Mouse (Mus musculus): ENCODE measurements around the gene Zfp36. TPM values are rescaled to one million over a fixed set of nuclear protein-coding genes. Genes with fewer than 3 reads are reported as not detected.
A peak's percentile ranks its signal among the peaks of the same experiment; 100 is the strongest.

Gene Zfp36
- total and polyA plus RNA-seq, 2 experiments from 2014 or later = 13.6 to 19.2 TPM

GRCm38 (mm10) chr7:28367663-28368275, 12.3 kb downstream of the Zfp36 start:
- no peak for TF ChIP-seq CTCF (IDR thresholded peaks at IDR 0.05; ENCODE audit: low read depth)
- no peak for TF ChIP-seq EP300 (IDR thresholded peaks at IDR 0.05; ENCODE audit: low read depth)
- H3K27ac ChIP-seq (ENCODE audit: low read depth) = no peak overlapping the region
- DNase-seq (ENCODE audit: low spot score) (no peak), ATAC-seq (ENCODE audit: insufficient read depth, low read depth) (no peak)
- H3K4me2 ChIP-seq (ENCODE audit: low read depth, low read length) = no peak overlapping the region
- 0 out of 2 replicates have a peak overlapping the region, but pooled peaks have one; percentile 8 for H3K9ac ChIP-seq (replicated peaks; ENCODE audit: low read depth, low read length)
- no peaks in the 10 kb centered on the region for H3K27me3 ChIP-seq (ENCODE audit: control insufficient read depth, insufficient read depth, low read length)
- no peak overlapping the region for H3K4me3 ChIP-seq (ENCODE audit: low read depth, low read length)
- H3K9me3 ChIP-seq (replicated peaks; ENCODE audit: control insufficient read depth, low read length) = no peaks in the 10 kb centered on the region
- H3K4me1 ChIP-seq (ENCODE audit: control insufficient read depth, insufficient read depth) = peaks cover 12% of the 10 kb centered on the region; the same call in 1 of the 2 replicates
- 86% methylated on average over 16 of the region's 16 CpGs for WGBS
- H3K36me3 ChIP-seq (replicated peaks; ENCODE audit: control insufficient read depth, insufficient read depth, low read length) = peaks cover 66% of the 10 kb centered on the region

- Histone ChIP-seq H3K27ac (ENCODE audit: low read depth) (no peak overlapping the region), H3K27me3 (ENCODE audit: control insufficient read depth, insufficient read depth, low read length) (no peaks in the 10 kb centered on the region), H3K36me3 (replicated peaks; ENCODE audit: control insufficient read depth, insufficient read depth, low read length) (peaks cover 78% of the 10 kb centered on the region), H3K4me3 (ENCODE audit: low read depth, low read length) (no peak overlapping the region), H3K9me3 (replicated peaks; ENCODE audit: control insufficient read depth, low read length) (no peaks in the 10 kb centered on the region), H3K9ac (replicated peaks; ENCODE audit: low read depth, low read length) (no peak overlapping the region), H3K4me2 (ENCODE audit: low read depth, low read length) (no peak overlapping the region), H3K4me1 (ENCODE audit: control insufficient read depth, insufficient read depth) (peaks cover 5% of the 10 kb centered on the region)
- DNase-seq (ENCODE audit: low spot score) (no peak), ATAC-seq (ENCODE audit: insufficient read depth, low read depth) (no peak)
- 43% methylated on average over 16 of the region's 16 CpGs for WGBS
- TF ChIP-seq CTCF (IDR thresholded peaks at IDR 0.05; ENCODE audit: low read depth) (no peak), EP300 (IDR thresholded peaks at IDR 0.05; ENCODE audit: low read depth) (no peak)
Measured at GRCm38 (mm10) chr7:28362441-28363060, 17.5 kb downstream of the Zfp36 start.

GRCm38 (mm10) chr7:28361647-28362341, 18.3 kb downstream of the Zfp36 start:
- H3K4me2 ChIP-seq (ENCODE audit: low read depth, low read length) = no peak overlapping the region
- no peak for DNase-seq (ENCODE audit: low spot score)
- H3K9ac ChIP-seq (replicated peaks; ENCODE audit: low read depth, low read length) = no peak overlapping the region
- H3K27me3 ChIP-seq (ENCODE audit: control insufficient read depth, insufficient read depth, low read length) = no peaks in the 10 kb centered on the region
- ATAC-seq (ENCODE audit: insufficient read depth, low read depth) = no peak
- TF ChIP-seq EP300 (IDR thresholded peaks at IDR 0.05; ENCODE audit: low read depth) (no peak), CTCF (IDR thresholded peaks at IDR 0.05; ENCODE audit: low read depth) (no peak)
- H3K9me3 ChIP-seq (replicated peaks; ENCODE audit: control insufficient read depth, low read length) = no peaks in the 10 kb centered on the region
- H3K36me3 ChIP-seq (replicated peaks; ENCODE audit: control insufficient read depth, insufficient read depth, low read length) = peaks cover 70% of the 10 kb centered on the region
- no peak overlapping the region for H3K4me3 ChIP-seq (ENCODE audit: low read depth, low read length)
- peaks cover 12% of the 10 kb centered on the region for H3K4me1 ChIP-seq (ENCODE audit: control insufficient read depth, insufficient read depth)
- no peak overlapping the region for H3K27ac ChIP-seq (ENCODE audit: low read depth)
- WGBS = 86% methylated on average over 20 of the region's 20 CpGs

GRCm38 (mm10) chr7:28360291-28360690, 19.8 kb downstream of the Zfp36 start:
- Histone ChIP-seq H3K27me3 (ENCODE audit: control insufficient read depth, insufficient read depth, low read length) (no peaks in the 10 kb centered on the region), H3K36me3 (replicated peaks; ENCODE audit: control insufficient read depth, insufficient read depth, low read length) (peaks cover 56% of the 10 kb centered on the region), H3K9ac (replicated peaks; ENCODE audit: low read depth, low read length) (no peak overlapping the region), H3K9me3 (replicated peaks; ENCODE audit: control insufficient read depth, low read length) (no peaks in the 10 kb centered on the region), H3K27ac (ENCODE audit: low read depth) (no peak overlapping the region), H3K4me3 (ENCODE audit: low read depth, low read length) (no peak overlapping the region), H3K4me2 (ENCODE audit: low read depth, low read length) (no peak overlapping the region), H3K4me1 (ENCODE audit: control insufficient read depth, insufficient read depth) (peaks cover 13% of the 10 kb centered on the region)
- no peak for TF ChIP-seq EP300 (IDR thresholded peaks at IDR 0.05; ENCODE audit: low read depth)
- TF ChIP-seq CTCF (IDR thresholded peaks at IDR 0.05; ENCODE audit: low read depth) = no peak
- 75% methylated on average over 6 of the region's 6 CpGs for WGBS
- DNase-seq (ENCODE audit: low spot score) = no peak
- ATAC-seq (ENCODE audit: insufficient read depth, low read depth) = no peak

GRCm38 (mm10) chr7:28359854-28360253, 20.2 kb downstream of the Zfp36 start:
- no peak for DNase-seq (ENCODE audit: low spot score)
- WGBS = 71% methylated on average over 10 of the region's 10 CpGs
- TF ChIP-seq EP300 (IDR thresholded peaks at IDR 0.05; ENCODE audit: low read depth) = no peak
- no peak for TF ChIP-seq CTCF (IDR thresholded peaks at IDR 0.05; ENCODE audit: low read depth)
- H3K27ac ChIP-seq (ENCODE audit: low read depth) = no peak overlapping the region
- peaks cover 51% of the 10 kb centered on the region for H3K36me3 ChIP-seq (replicated peaks; ENCODE audit: control insufficient read depth, insufficient read depth, low read length)
- no peaks in the 10 kb centered on the region for H3K27me3 ChIP-seq (ENCODE audit: control insufficient read depth, insufficient read depth, low read length)
- H3K9me3 ChIP-seq (replicated peaks; ENCODE audit: control insufficient read depth, low read length) = no peaks in the 10 kb centered on the region
- no peak for ATAC-seq (ENCODE audit: insufficient read depth, low read depth)
- H3K9ac ChIP-seq (replicated peaks; ENCODE audit: low read depth, low read length) = no peak overlapping the region; the same call in 1 of the 2 replicates
- H3K4me1 ChIP-seq (ENCODE audit: control insufficient read depth, insufficient read depth) = peaks cover 13% of the 10 kb centered on the region
- H3K4me3 ChIP-seq (ENCODE audit: low read depth, low read length) = no peak overlapping the region
- H3K4me2 ChIP-seq (ENCODE audit: low read depth, low read length) = no peak overlapping the region

All from heart, postnatal 0 days (tissue).